Mouse (Mus musculus) forebrain, embryonic 12.5 days (tissue): ENCODE measurements at regions not wholly inside any gene's neighbourhood (a gene's known extent, or its start where the extent isn't known, plus 50 kb on each side); places are given as distances from the start of the nearest gene placed in this dataset.

Experiments used
- ATAC-seq: fragments of 200-750 bp; cut with Nextera tagmentation; 2 replicates; pipeline ENCODE4 v1.8.0; 2017; ENCODE audit warnings: moderate TSS enrichment; ENCODE audit not compliant: low FRiP score
- H3K27ac ChIP-seq: fragments of 300-500 bp; sonication (generic); 2 replicates; pipeline ENCODE4 v1.5.1; 2016; ENCODE audit warnings: mild to moderate bottlenecking
- H3K27me3 ChIP-seq: fragments of 300-500 bp; sonication (generic); 2 replicates; pipeline ENCODE4 v1.6.1; 2016; ENCODE audit warnings: mild to moderate bottlenecking
- H3K36me3 ChIP-seq: fragments of 300-500 bp; sonication (generic); replicated peaks from 2 replicates; pipeline ENCODE4 v1.6.1; 2016; ENCODE audit warnings: mild to moderate bottlenecking
- H3K4me1 ChIP-seq: fragments of 300-500 bp; sonication (generic); 2 replicates; pipeline ENCODE4 v1.6.1; 2016
- H3K4me2 ChIP-seq: fragments of 300-500 bp; sonication (generic); 2 replicates; pipeline ENCODE4 v1.6.1; 2016; ENCODE audit warnings: mild to moderate bottlenecking, moderate library complexity
- H3K4me3 ChIP-seq: fragments of 300-500 bp; sonication (generic); replicated peaks from 2 replicates; pipeline ENCODE4 v1.5.1; 2016; ENCODE audit warnings: mild to moderate bottlenecking
- H3K9ac ChIP-seq: fragments of 300-500 bp; sonication (generic); 2 replicates; pipeline ENCODE4 v1.6.1; 2016; ENCODE audit warnings: mild to moderate bottlenecking
- H3K9me3 ChIP-seq: fragments of 300-500 bp; sonication (generic); 2 replicates; pipeline ENCODE4 v1.6.1; 2016
- WGBS: fragments of 180-500 bp; shearing (Covaris S2); methylation state at CpG from one replicate; pipeline ENCODE4 v1.1.7; 2016; 5-methylcytosine and 5-hydroxymethylcytosine counted together

GRCm38 (mm10) chr15:70920138-70920537 is 2914.2 kb upstream of the Gm6569 start:
- Histone ChIP-seq H3K27ac (no peak overlapping the region), H3K36me3 (no peaks in the 10 kb centered on the region), H3K4me2 (no peak overlapping the region), H3K9me3 (no peaks in the 10 kb centered on the region), H3K27me3 (no peaks in the 10 kb centered on the region), H3K4me3 (no peak overlapping the region), H3K9ac (no peak overlapping the region), H3K4me1 (peaks cover 3% of the 10 kb centered on the region; the same call in 1 of the 2 replicates)
- no peak for ATAC-seq

GRCm38 (mm10) chr15:70920862-70921261 is 2913.5 kb upstream of the Gm6569 start:
- peaks cover 3% of the 10 kb centered on the region; the same call in 1 of the 2 replicates for H3K4me1 ChIP-seq
- ATAC-seq = peak; percentile 86; the same call in 1 of the 2 replicates
- no peak overlapping the region for H3K4me3 ChIP-seq
- H3K27me3 ChIP-seq = no peaks in the 10 kb centered on the region
- H3K4me2 ChIP-seq = no peak overlapping the region
- H3K9me3 ChIP-seq = no peaks in the 10 kb centered on the region
- no peaks in the 10 kb centered on the region for H3K36me3 ChIP-seq
- H3K9ac ChIP-seq = no peak overlapping the region
- WGBS = 44% methylated on average over 2 of the region's 2 CpGs
- no peak overlapping the region for H3K27ac ChIP-seq
